Mouse (Mus musculus): ENCODE measurements at regions not wholly inside any gene's neighbourhood (a gene's known extent, or its start where the extent isn't known, plus 50 kb on each side); places are given as distances from the start of the nearest gene placed in this dataset.
A peak's percentile ranks its signal among the peaks of the same experiment; 100 is the strongest.

DNA sequence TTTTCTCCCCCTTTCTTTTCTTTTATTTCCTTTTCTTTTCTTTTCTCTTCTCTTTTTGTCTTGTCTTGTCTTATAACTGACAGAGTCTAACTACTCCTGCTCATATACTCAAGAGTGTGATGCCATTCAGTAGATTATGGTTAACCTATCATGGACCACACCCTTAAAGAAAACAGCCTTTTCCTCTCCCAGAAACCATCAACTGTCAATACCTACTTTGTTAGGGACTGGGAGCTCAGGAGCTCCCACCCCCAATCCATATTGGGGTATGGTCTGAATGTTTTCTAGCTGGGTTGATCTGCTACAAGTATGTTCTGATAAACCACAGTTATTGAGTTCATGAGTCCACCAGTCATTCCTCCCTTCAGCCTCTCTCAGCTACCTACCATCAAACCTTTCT is 972.3 kb upstream of the Lrrc6 start:
- Histone ChIP-seq H3K9me3 (no peaks in the 10 kb centered on the region), H3K4me2 (no peak overlapping the region), H3K27ac (no peak overlapping the region), H3K9ac (no peak overlapping the region), H3K4me3 (no peak overlapping the region), H3K36me3 (replicated peaks) (no peaks in the 10 kb centered on the region), H3K27me3 (replicated peaks) (no peaks in the 10 kb centered on the region), H3K4me1 (no peaks in the 10 kb centered on the region)
- no peak for ATAC-seq (replicated peaks)

DNA sequence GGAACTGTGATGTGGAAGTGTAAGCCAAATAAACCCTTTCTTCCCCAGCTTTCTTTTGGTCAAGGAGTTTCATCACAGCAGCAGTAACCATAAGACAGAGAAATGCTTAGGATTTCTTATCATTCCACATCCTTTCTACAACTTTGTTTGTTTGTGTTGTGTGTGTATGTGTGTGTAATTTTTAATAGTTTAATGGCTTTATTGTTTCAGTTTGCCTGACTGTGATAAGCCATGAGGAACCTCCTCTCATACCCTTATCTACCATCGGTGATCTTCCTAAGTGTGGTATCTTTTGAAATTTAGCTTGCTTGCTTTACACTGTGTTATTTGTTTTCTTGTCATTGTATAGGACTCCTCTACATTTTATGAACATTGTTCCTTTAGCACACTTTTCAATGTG is 970.6 kb upstream of the Lrrc6 start:
- Histone ChIP-seq H3K4me2 (no peak overlapping the region), H3K9me3 (no peaks in the 10 kb centered on the region), H3K4me3 (no peak overlapping the region), H3K36me3 (replicated peaks) (no peaks in the 10 kb centered on the region), H3K9ac (no peak overlapping the region), H3K27me3 (replicated peaks) (no peaks in the 10 kb centered on the region), H3K4me1 (no peaks in the 10 kb centered on the region), H3K27ac (no peak overlapping the region)
- WGBS = 98% methylated on average over 1 of the region's 1 CpGs
- no peak for ATAC-seq (replicated peaks)

DNA sequence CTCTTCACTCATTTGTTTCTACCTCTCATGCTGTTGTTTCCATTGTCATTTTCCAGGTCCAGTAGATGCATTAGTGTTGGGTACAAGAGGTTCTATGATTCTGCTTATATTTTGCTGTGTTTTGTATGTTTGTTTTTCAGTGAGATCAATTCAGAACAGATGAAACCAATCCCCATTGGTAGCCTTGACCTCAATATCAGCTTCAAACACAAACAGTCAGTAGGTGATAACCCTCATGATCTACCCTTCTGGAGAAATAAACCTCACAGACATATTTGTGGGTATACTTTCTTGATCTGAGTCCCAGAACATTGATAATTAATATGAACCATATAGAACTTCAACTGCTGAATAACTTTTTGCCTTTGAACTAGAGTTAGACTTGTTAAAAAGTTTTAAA is 969.3 kb upstream of the Lrrc6 start:
- Histone ChIP-seq H3K4me2 (no peak overlapping the region), H3K27me3 (replicated peaks) (no peaks in the 10 kb centered on the region), H3K4me3 (no peak overlapping the region)

DNA sequence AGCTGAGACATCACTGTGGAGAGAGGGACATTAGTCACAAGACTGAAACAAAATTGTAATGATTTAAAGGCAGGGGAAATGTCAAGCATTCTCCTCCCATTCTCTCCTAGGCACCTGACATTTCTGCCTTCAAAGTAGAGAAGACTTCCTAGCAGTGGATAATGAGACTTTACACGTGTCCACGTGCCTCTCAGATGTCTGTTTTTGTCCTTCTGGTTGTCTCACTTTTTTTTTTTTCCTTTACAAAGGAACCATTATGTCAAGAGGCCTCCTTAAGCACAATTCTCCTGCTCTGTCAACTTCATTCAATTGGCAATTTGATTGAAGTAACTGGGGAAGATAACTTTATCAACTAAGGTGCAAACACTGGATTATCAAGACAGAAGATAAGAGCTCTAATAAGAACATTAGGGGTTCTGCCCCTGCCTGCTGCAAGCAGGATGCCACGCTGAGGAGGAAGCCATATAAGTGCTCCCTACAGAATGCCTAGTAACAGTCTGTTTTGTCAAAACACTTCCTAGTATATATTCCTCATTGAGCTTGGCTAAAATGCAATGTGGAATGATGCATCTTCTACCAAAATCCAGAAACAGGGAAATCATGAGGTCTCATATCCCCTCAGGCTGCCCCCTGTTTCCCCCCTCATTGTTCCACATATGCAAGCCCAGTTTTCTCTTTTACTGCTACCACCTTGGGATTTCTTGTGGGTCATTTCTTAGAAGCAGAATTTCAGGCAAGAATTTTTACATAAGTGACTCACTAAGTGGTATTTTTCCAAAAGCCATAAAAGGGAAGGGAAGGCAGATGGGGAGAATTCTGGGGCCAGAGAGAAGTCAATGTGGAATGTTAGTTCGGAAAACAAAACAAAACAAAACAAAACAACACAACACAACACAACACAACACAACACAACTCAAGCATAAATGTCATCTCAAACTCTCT is 967.0 kb upstream of the Lrrc6 start:
- H3K9ac ChIP-seq = no peak overlapping the region
- 49% methylated on average over 4 of the region's 4 CpGs for WGBS
- no peak overlapping the region for H3K27ac ChIP-seq
- H3K4me2 ChIP-seq = no peak overlapping the region
- no peaks in the 10 kb centered on the region for H3K4me1 ChIP-seq
- no peaks in the 10 kb centered on the region for H3K36me3 ChIP-seq (replicated peaks)
- ATAC-seq (replicated peaks) = no peak
- no peaks in the 10 kb centered on the region for H3K9me3 ChIP-seq
- H3K27me3 ChIP-seq (replicated peaks) = no peaks in the 10 kb centered on the region
- H3K4me3 ChIP-seq = no peak overlapping the region

More for the DNA sequence above, 969.3 kb upstream of the Lrrc6 start:
- H3K27ac ChIP-seq = no peak overlapping the region
- no peaks in the 10 kb centered on the region for H3K9me3 ChIP-seq
- no peaks in the 10 kb centered on the region for H3K4me1 ChIP-seq
- H3K36me3 ChIP-seq (replicated peaks) = no peaks in the 10 kb centered on the region
- ATAC-seq (replicated peaks) = no peak
- H3K9ac ChIP-seq = no peak overlapping the region

- Histone ChIP-seq H3K4me2 (no peak overlapping the region), H3K4me1 (no peaks in the 10 kb centered on the region), H3K27me3 (replicated peaks) (no peaks in the 10 kb centered on the region), H3K36me3 (replicated peaks) (no peaks in the 10 kb centered on the region), H3K4me3 (no peak overlapping the region), H3K27ac (no peak overlapping the region), H3K9ac (no peak overlapping the region), H3K9me3 (no peaks in the 10 kb centered on the region)
- ATAC-seq (replicated peaks) = no peak
- WGBS = 94% methylated on average over 3 of the region's 3 CpGs
These were observed 962.2 kb upstream of the Lrrc6 start for GRCm38 (mm10) chr15:67462863-67463262.

- H3K4me1 ChIP-seq = no peaks in the 10 kb centered on the region
- no peak overlapping the region for H3K4me2 ChIP-seq
- H3K27ac ChIP-seq = no peak overlapping the region
- no peaks in the 10 kb centered on the region for H3K9me3 ChIP-seq
- H3K27me3 ChIP-seq (replicated peaks) = no peaks in the 10 kb centered on the region
- no peaks in the 10 kb centered on the region for H3K36me3 ChIP-seq (replicated peaks)
- H3K4me3 ChIP-seq = no peak overlapping the region
- no peak for ATAC-seq (replicated peaks)
- no peak overlapping the region for H3K9ac ChIP-seq
- WGBS = 68% methylated on average over 1 of the region's 1 CpGs
These were observed 959.7 kb upstream of the Lrrc6 start for GRCm38 (mm10) chr15:67460384-67460783.

DNA sequence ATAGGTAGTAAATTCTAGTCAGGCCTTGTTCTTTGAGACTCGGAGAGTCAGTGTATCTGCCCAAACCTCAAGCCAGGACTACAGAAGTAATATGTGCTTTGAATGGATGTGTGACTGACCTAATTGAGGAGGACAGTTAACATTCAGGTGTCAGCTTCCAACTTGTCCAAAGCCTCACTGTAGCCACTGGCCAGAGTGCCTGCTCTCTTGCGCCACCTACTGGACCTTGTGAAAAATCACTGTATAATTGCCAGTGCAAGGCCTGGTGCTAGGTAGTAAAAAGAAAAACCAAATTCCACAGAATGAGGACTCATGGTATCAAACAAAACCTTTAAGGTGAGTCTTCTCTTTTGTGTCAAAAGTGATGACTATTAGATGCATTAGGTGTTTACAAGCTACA is 933.6 kb upstream of the Lrrc6 start:
- no peaks in the 10 kb centered on the region for H3K9me3 ChIP-seq
- H3K4me1 ChIP-seq = no peaks in the 10 kb centered on the region
- H3K4me2 ChIP-seq = no peak overlapping the region
- H3K36me3 ChIP-seq (replicated peaks) = no peaks in the 10 kb centered on the region
- H3K27me3 ChIP-seq (replicated peaks) = no peaks in the 10 kb centered on the region
- no peak overlapping the region for H3K27ac ChIP-seq
- H3K4me3 ChIP-seq = no peak overlapping the region
- 25% methylated on average over 2 of the region's 2 CpGs for WGBS
- ATAC-seq (replicated peaks) = no peak
- no peak overlapping the region for H3K9ac ChIP-seq

DNA sequence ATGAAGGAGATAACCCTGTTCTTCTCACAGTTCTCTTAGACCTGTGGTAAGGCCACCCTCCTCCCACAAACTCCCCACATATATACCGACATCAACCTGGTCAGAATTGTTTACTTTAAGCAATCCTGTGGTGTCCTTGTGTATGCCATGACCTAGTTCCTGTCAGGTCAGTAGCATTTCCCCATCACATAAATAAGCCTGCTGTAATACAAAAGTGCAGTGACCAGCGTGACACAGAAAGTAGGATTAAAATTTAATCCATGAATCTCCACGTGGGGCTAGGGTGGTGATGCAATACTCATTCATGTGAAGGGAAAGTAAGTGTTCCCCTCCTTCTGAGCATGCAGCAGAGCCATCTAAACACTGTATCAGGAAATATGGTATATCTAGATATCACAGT is 923.2 kb upstream of the Lrrc6 start:
- no peak overlapping the region for H3K9ac ChIP-seq
- no peaks in the 10 kb centered on the region for H3K27me3 ChIP-seq (replicated peaks)
- no peak overlapping the region for H3K4me2 ChIP-seq
- H3K9me3 ChIP-seq = no peaks in the 10 kb centered on the region
- no peaks in the 10 kb centered on the region for H3K36me3 ChIP-seq (replicated peaks)
- H3K4me1 ChIP-seq = no peaks in the 10 kb centered on the region
- WGBS = 66% methylated on average over 3 of the region's 3 CpGs
- ATAC-seq (replicated peaks) = no peak
- no peak overlapping the region for H3K27ac ChIP-seq
- no peak overlapping the region for H3K4me3 ChIP-seq

DNA sequence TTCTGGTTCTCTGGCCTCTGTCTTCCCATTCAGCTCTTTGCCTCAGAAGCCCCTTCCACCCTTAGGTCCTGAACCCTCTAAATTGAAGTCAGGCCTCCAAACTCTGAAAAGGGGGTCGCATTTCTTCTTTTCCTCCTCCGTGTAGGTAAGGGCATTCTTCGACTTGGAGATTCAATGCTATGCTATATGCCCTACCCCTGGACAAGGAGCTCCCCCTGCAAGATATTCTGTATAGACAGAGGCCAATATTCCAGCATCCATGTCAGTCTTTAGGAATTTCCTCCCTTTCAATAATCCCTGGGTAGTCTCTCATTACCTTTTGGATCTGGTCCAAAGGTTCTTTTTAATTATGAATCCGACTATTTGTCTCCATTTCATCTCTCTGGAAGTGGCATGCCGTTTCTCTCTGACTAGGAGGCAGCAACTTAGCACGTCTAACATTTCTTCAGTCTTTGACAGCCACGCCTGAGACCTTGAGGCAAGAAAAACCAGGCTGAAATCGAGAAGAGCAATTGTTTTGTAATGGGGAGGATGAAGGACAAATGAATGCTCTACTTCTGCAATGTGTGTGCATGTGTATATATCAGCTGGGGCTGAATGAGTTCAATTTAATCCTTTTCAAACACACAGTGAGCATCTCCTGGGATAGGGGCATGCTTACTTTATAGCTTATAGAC is 921.7 kb upstream of the Lrrc6 start:
- H3K4me3 ChIP-seq = no peak overlapping the region
- no peaks in the 10 kb centered on the region for H3K27me3 ChIP-seq (replicated peaks)
- H3K9ac ChIP-seq = no peak overlapping the region
- no peaks in the 10 kb centered on the region for H3K9me3 ChIP-seq
- 76% methylated on average over 8 of the region's 8 CpGs for WGBS
- ATAC-seq (replicated peaks) = no peak
- no peak overlapping the region for H3K4me2 ChIP-seq
- H3K4me1 ChIP-seq = no peaks in the 10 kb centered on the region
- H3K36me3 ChIP-seq (replicated peaks) = no peaks in the 10 kb centered on the region
- H3K27ac ChIP-seq = no peak overlapping the region

DNA sequence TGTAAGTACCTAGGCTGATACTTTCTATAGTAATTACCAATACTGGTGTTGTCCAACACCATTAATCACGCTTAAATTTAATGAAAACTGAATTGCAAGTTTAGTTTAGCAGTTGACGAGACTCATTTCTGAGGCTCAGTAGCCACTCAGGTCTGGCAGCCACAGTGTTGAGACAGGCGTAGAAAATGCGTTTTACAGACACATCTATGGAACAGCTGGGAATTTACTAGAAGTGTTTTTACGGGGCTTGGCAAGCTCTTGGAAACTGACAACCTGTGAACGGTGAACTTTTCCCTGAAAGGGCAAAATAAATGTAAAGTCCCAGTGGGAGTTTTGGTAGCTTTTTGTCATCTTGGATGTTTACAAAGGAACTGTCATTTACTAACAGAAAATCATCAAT is 920.1 kb upstream of the Lrrc6 start:
- Histone ChIP-seq H3K9ac (no peak overlapping the region), H3K4me3 (no peak overlapping the region)
- ATAC-seq (replicated peaks) = no peak

DNA sequence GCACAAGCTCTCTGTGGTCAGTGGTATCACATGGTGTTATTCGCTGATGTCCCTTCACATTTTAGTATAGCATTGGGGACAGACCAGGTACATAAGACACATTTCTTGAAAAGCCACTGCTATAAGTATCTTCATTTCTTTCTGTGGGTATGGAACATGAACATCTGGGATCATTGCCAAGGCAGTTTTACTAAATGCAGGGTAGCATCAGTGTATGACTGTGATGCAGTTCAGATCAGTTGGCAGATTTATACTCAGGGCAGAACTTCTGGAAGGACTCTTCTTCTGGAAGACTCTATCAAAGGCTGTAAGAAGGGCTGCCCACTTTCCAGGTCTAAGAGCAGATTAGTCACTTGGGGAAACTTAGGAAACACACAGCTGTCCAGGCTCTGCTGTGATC is 919.0 kb upstream of the Lrrc6 start:
- Histone ChIP-seq H3K27me3 (replicated peaks) (no peaks in the 10 kb centered on the region), H3K9me3 (no peaks in the 10 kb centered on the region), H3K27ac (no peak overlapping the region), H3K4me3 (no peak overlapping the region), H3K4me1 (no peaks in the 10 kb centered on the region), H3K9ac (no peak overlapping the region), H3K36me3 (replicated peaks) (no peaks in the 10 kb centered on the region), H3K4me2 (no peak overlapping the region)
- 96% methylated on average over 1 of the region's 1 CpGs for WGBS
- ATAC-seq (replicated peaks) = no peak

More for the DNA sequence above, 920.1 kb upstream of the Lrrc6 start:
- WGBS = 64% methylated on average over 6 of the region's 6 CpGs
- Histone ChIP-seq H3K36me3 (replicated peaks) (no peaks in the 10 kb centered on the region), H3K4me2 (no peak overlapping the region), H3K27me3 (replicated peaks) (no peaks in the 10 kb centered on the region), H3K27ac (no peak overlapping the region), H3K9me3 (no peaks in the 10 kb centered on the region), H3K4me1 (no peaks in the 10 kb centered on the region)

DNA sequence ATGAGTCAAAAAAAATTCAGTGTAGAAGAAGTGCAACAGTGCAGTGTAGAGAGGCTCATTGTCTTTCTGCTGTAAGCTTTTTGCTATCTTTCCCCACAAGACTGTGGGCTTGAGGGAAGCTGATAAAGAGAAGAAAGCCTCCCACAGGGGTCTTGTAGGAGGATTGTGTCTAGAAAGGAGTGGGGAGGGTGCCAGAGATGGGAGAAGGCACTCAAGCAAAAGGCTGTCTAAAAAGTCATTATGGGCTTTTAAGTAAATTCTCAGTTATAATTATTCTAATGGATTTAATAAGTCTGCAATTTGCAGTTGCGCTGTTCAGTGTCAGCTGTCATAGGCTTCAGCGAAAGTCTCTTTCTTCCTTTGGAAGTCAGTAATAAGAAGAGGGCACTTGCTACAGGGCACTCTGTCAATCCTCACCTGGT is 917.0 kb upstream of the Lrrc6 start:
- no peak overlapping the region for H3K4me3 ChIP-seq
- no peaks in the 10 kb centered on the region for H3K9me3 ChIP-seq
- no peak overlapping the region for H3K9ac ChIP-seq
- H3K36me3 ChIP-seq (replicated peaks) = no peaks in the 10 kb centered on the region
- 82% methylated on average over 2 of the region's 2 CpGs for WGBS
- H3K27ac ChIP-seq = no peak overlapping the region
- no peak overlapping the region for H3K4me2 ChIP-seq
- H3K27me3 ChIP-seq (replicated peaks) = no peaks in the 10 kb centered on the region
- 0 out of 2 replicates have a peak, but pooled peaks have one; percentile 30 for ATAC-seq (replicated peaks)
- no peaks in the 10 kb centered on the region for H3K4me1 ChIP-seq

DNA sequence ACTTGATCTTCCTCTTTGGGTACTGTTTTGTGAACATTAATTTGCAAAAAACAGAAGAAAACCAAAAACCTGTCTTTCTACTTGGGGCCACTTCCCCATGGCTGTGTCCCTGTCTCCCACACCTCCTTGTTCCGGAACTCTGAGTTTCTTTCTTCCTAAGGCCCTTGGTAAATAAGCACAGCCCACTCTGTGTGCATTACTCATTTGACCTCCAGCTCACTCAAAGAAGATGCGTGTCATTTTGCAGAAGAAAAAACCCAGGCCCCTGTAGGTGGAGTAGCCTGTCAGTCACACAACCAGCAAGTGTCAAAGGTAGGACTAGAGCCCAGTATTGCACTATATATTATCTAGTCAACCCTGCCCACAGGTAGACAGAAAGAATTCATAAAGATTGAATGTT is 915.1 kb upstream of the Lrrc6 start:
- H3K9ac ChIP-seq = no peak overlapping the region
- no peaks in the 10 kb centered on the region for H3K4me1 ChIP-seq
- WGBS = 80% methylated on average over 2 of the region's 2 CpGs
- no peaks in the 10 kb centered on the region for H3K9me3 ChIP-seq
- H3K36me3 ChIP-seq (replicated peaks) = no peaks in the 10 kb centered on the region
- H3K27me3 ChIP-seq (replicated peaks) = no peaks in the 10 kb centered on the region
- ATAC-seq (replicated peaks) = no peak
- no peak overlapping the region for H3K27ac ChIP-seq
- no peak overlapping the region for H3K4me2 ChIP-seq
- H3K4me3 ChIP-seq = no peak overlapping the region

Data from midbrain, embryonic 15.5 days (tissue).